Mouse (Mus musculus): ENCODE data around the gene Hoxa9.

GRCm38 (mm10) chr6:52238155-52238545 lies 7.3 kb upstream of the Hoxa9 start:
- no peak for TF ChIP-seq CTCF (IDR thresholded peaks at IDR 0.05; ENCODE audit: low read depth)
- TF ChIP-seq EP300 (IDR thresholded peaks at IDR 0.05; ENCODE audit: low read depth): no peak
